Mouse (Mus musculus) heart, adult 2 months (tissue): Measurements from ENCODE around the gene Rfxank. TPM values are rescaled to one million over a fixed set of nuclear protein-coding genes. Genes with fewer than 3 reads are reported as not detected.
A peak's percentile ranks its signal among the peaks of the same experiment; 100 is the strongest.

Experiments used
- DNase-seq, 2 experiments: peaks; one replicate each; pipeline ENCODE4 v3.0.0; 2021
- H3K27ac ChIP-seq: fragments of 200-600 bp; 2 replicates; pipeline ENCODE4 v1.8.1; 2022
- H3K27me3 ChIP-seq: fragments of 200-500 bp; 2 replicates; pipeline ENCODE4 v1.6.1; 2012; ENCODE audit warnings: mild to moderate bottlenecking, low read length, inconsistent platforms, mixed read lengths; ENCODE audit not compliant: control insufficient read depth, insufficient read depth
- H3K36me3 ChIP-seq: fragments of 200-500 bp; 2 replicates; pipeline ENCODE4 v1.6.1; 2012; ENCODE audit warnings: low read length, inconsistent platforms; ENCODE audit not compliant: control insufficient read depth, insufficient read depth
- H3K4me1 ChIP-seq: fragments of 200-500 bp; 2 replicates; pipeline ENCODE4 v1.6.1; 2011; ENCODE audit warnings: low read length; ENCODE audit not compliant: control insufficient read depth, insufficient read depth
- H3K4me3 ChIP-seq: fragments of 200-600 bp; 2 replicates; pipeline ENCODE4 v1.8.1; 2022
- H3K79me2 ChIP-seq: fragments of 200-500 bp; replicated peaks from 2 replicates; pipeline ENCODE4 v1.6.1; 2012; ENCODE audit warnings: mild to moderate bottlenecking, inconsistent platforms, low read length, moderate library complexity, mixed read lengths; ENCODE audit not compliant: control insufficient read depth, insufficient read depth
- H3K9ac ChIP-seq: fragments of 200-500 bp; 2 replicates; pipeline ENCODE4 v1.6.1; 2012; ENCODE audit warnings: low read depth, mild to moderate bottlenecking, control low read depth, inconsistent platforms, low read length, mixed read lengths
- CTCF ChIP-seq: fragments of 200-600 bp; IDR thresholded peaks from 2 replicates; pipeline ENCODE4 v1.8.1; 2022; ENCODE audit warnings: antibody characterized with exemption, mild to moderate bottlenecking, moderate library complexity
- EP300 ChIP-seq: fragments of 200-500 bp; IDR thresholded peaks from 2 replicates; pipeline ENCODE4 v1.6.1; 2011; ENCODE audit warnings: low read depth, low read length, control low read depth; ENCODE audit not compliant: insufficient read depth
- POLR2A ChIP-seq: fragments of 200-500 bp; IDR thresholded peaks from 2 replicates; pipeline ENCODE4 v1.6.1; 2011; ENCODE audit warnings: mild to moderate bottlenecking, low read depth, low read length, control low read depth; ENCODE audit not compliant: insufficient read depth
- WGBS: fragments of 180-500 bp; shearing (Covaris S2); methylation state at CpG from one replicate; pipeline ENCODE4 v1.1.7; 2018; 5-methylcytosine and 5-hydroxymethylcytosine counted together
- intact Hi-C: fragments of 180-260 bp; cut with DNase I; formaldehyde crosslinking; loops from one replicate; pipeline ENCODE4 v1.15.1; 2025
- polyA plus RNA-seq: library from polyadenylated mRNA; depleted of rRNA; stranded (reverse); fragments of >200 nt; gene quantifications from 2 replicates; pipeline ENCODE4 v1.2.3, GENCODE M21; 2012
- total RNA-seq, 2 experiments: library from RNA; stranded (reverse); gene quantifications; 2 replicates each; pipeline ENCODE4 v1.2.3; 2021

Gene Rfxank
- total and polyA plus RNA-seq, 3 experiments, result 18.1 to 30.9 (median 18.6) TPM

DNA sequence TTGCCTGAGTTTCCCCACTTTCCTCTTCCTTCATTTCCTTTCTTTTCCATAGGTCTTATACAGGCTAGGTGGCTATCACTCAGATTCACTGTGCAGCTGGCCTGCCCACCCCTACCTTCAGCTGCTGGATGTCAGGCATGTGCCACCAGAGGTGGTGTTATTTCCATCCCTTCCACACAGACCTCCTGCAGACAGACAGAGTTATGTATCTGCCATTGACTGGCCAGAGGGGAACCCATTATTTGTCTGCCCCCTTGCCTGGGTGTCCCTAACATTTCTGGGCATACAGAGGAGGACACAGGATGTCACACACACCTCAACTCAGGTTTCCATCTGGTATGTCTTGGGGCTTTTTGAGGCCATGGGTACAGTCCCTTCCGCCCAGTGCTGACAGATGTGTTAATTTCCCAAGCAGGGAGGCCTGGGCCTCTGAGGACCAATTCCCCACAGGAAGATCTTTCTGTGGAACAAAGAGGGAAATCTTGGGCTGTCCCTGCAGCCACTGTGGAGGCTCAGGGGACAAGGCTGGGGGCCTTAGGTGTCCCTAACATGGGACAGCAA lies 18.4 kb upstream of the Rfxank start:
- H3K36me3 ChIP-seq, result no peaks in the 10 kb centered on the region
- 91% methylated on average over 1 of the region's 1 CpGs for WGBS

DNA sequence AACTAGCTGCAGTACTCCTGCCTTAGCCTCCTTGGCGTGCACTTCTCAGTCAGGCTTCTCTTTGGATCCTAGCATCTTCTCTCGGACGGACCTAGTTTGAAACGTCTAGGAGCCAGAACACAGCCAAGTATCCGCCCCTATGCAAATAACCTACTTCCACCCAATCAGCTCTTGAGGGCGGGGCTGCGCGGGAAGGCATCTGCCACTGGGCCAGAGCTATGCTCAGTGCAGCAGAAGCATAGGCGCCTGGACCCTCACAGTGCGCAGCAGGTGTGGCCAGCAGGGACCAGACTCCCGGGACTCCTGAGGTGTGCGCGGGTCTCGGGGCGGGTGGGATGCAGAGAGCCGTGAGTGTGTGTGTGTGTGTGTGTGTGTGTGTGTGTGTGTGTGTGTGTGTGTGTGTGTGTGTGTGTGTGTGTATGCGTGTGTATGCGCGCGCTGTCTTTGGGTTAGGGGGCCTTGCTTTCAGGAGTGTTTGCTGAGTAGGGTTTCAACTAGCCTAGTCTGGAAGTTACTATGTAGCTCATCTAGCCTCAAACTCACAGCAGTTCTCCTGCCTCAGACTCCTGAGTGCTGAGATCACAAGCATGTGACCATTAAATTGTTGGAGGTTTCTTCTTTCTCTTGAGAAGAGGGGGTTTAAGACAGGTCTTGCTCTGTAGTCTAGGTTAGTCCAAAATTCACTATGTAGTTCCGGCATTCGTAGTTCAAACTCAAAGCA lies 13.7 kb upstream of the Rfxank start:
- Histone ChIP-seq H3K27ac (no peak overlapping the region), H3K4me1 (peaks cover 1% of the 10 kb centered on the region), H3K79me2 (no peaks in the 10 kb centered on the region), H3K36me3 (no peaks in the 10 kb centered on the region), H3K27me3 (no peaks in the 10 kb centered on the region), H3K4me3 (no peak overlapping the region), H3K9ac (no peak overlapping the region)
- TF ChIP-seq EP300 (no peak), CTCF (no peak), POLR2A (no peak)
- 19% methylated on average over 22 of the region's 22 CpGs for WGBS
- intact Hi-C loops, result no loop called here
- peak; percentile 47 to 55 for DNase-seq

More for the DNA sequence above, 18.4 kb upstream of the Rfxank start:
- H3K27ac ChIP-seq, result no peak overlapping the region
- TF ChIP-seq POLR2A (no peak), EP300 (no peak), CTCF (no peak)
- no peaks in the 10 kb centered on the region for H3K79me2 ChIP-seq
- H3K9ac ChIP-seq, result no peak overlapping the region
- H3K4me1 ChIP-seq, result peaks cover 2% of the 10 kb centered on the region
- intact Hi-C loops, result no loop called here
- H3K27me3 ChIP-seq, result no peaks in the 10 kb centered on the region
- H3K4me3 ChIP-seq, result no peak overlapping the region
- DNase-seq, result no peak

- DNase-seq, result no peak
- Histone ChIP-seq H3K36me3 (no peaks in the 10 kb centered on the region), H3K79me2 (no peaks in the 10 kb centered on the region), H3K27ac (no peak overlapping the region), H3K4me3 (no peak overlapping the region), H3K27me3 (no peaks in the 10 kb centered on the region), H3K9ac (no peak overlapping the region), H3K4me1 (peaks cover 1% of the 10 kb centered on the region)
- intact Hi-C loops, result no loop called here
- TF ChIP-seq CTCF, result no peak
- no peak for TF ChIP-seq EP300
- TF ChIP-seq POLR2A, result no peak
- 22% methylated on average over 13 of the region's 13 CpGs for WGBS
These were observed 11.2 kb upstream of the Rfxank start for GRCm38 (mm10) chr8:70150158-70150557.

- no peak overlapping the region for H3K4me3 ChIP-seq
- no peak for DNase-seq
- intact Hi-C loops, result no loop called here
- H3K27me3 ChIP-seq, result no peaks in the 10 kb centered on the region
- TF ChIP-seq CTCF (no peak), EP300 (no peak), POLR2A (no peak)
- H3K4me1 ChIP-seq, result peaks cover 1% of the 10 kb centered on the region
- H3K79me2 ChIP-seq, result no peaks in the 10 kb centered on the region
- H3K9ac ChIP-seq, result no peak overlapping the region
- no peak overlapping the region for H3K27ac ChIP-seq
- H3K36me3 ChIP-seq, result no peaks in the 10 kb centered on the region
- WGBS, result 85% methylated on average over 7 of the region's 7 CpGs
These were observed 9.0 kb upstream of the Rfxank start for GRCm38 (mm10) chr8:70147678-70148607.

GRCm38 (mm10) chr8:70139981-70140380 lies 1.0 kb upstream of the Rfxank start:
- no peak for DNase-seq
- Histone ChIP-seq H3K36me3 (no peaks in the 10 kb centered on the region), H3K27me3 (no peaks in the 10 kb centered on the region), H3K4me1 (peaks cover 9% of the 10 kb centered on the region), H3K4me3 (peak overlapping the region; percentile 55), H3K9ac (peak overlapping the region; percentile 66), H3K79me2 (no peaks in the 10 kb centered on the region), H3K27ac (peak overlapping the region; percentile 89)
- WGBS, result 5% methylated on average over 9 of the region's 9 CpGs
- no peak for TF ChIP-seq EP300
- no peak for TF ChIP-seq CTCF
- intact Hi-C loops, result loop anchor here (1.0 to 2.0 kb wide), 3 partner anchors 9 to 97 kb away; partner anchors contain the start of genes Mau2, Nr2c2ap, Sugp1 and Tmem161a

GRCm38 (mm10) chr8:70137890-70138289 lies 1.1 kb downstream of the Rfxank start:
- Histone ChIP-seq H3K27me3 (no peaks in the 10 kb centered on the region), H3K4me1 (peaks cover 9% of the 10 kb centered on the region), H3K9ac (no peak overlapping the region), H3K36me3 (no peaks in the 10 kb centered on the region), H3K4me3 (peak overlapping the region; percentile 75), H3K27ac (no peak overlapping the region; the same call in 1 of the 2 replicates), H3K79me2 (no peaks in the 10 kb centered on the region)
- TF ChIP-seq CTCF, result no peak
- no peak for TF ChIP-seq POLR2A
- TF ChIP-seq EP300, result no peak
- DNase-seq, result no peak
- intact Hi-C loops, result loop anchor here (2.0 kb wide), 2 partner anchors 35 to 95 kb away; partner anchors contain the start of genes Mau2, Sugp1 and Tmem161a
- 60% methylated on average over 4 of the region's 4 CpGs for WGBS
